Mouse (Mus musculus) E14TG2a.4 (cell line): ENCODE measurements around the gene Itgb3.

Experiments used
- H3K27me3 ChIP-seq: 2 replicates; pipeline ENCODE4 v1.6.1; 2014; ENCODE audit warnings: low read length, control low read depth; ENCODE audit not compliant: insufficient read depth
- H3K36me3 ChIP-seq: 2 replicates; pipeline ENCODE4 v1.6.1; 2014; ENCODE audit warnings: low read length, control low read depth; ENCODE audit not compliant: insufficient read depth
- H3K4me1 ChIP-seq: replicated peaks from 2 replicates; pipeline ENCODE4 v1.6.1; 2014; ENCODE audit warnings: low read depth, low read length, control low read depth
- H3K4me3 ChIP-seq: replicated peaks from 2 replicates; pipeline ENCODE4 v1.5.1; 2014; ENCODE audit warnings: mild to moderate bottlenecking, low read length
- H3K9me3 ChIP-seq: 2 replicates; pipeline ENCODE4 v1.6.1; 2014; ENCODE audit warnings: low read length, control low read depth
- CTCF ChIP-seq: conservative IDR thresholded peaks from 2 replicates; pipeline ENCODE4 v1.5.1; 2014; ENCODE audit warnings: low read length
- NANOG ChIP-seq: IDR thresholded peaks from 2 replicates; pipeline ENCODE4 v1.6.1; 2014; ENCODE audit warnings: borderline replicate concordance, low read length, mixed read lengths
- POU5F1 ChIP-seq: IDR thresholded peaks from 2 replicates; pipeline ENCODE4 v1.6.1; 2014; ENCODE audit warnings: low read length, borderline replicate concordance

Itgb3 gene

GRCm38 (mm10) chr11:104630185-104630835 is 22.5 kb downstream of the Itgb3 start:
- H3K36me3 ChIP-seq: no peaks in the 10 kb centered on the region
- no peaks in the 10 kb centered on the region for H3K27me3 ChIP-seq
- H3K4me3 ChIP-seq: no peak overlapping the region
- peaks cover 28% of the 10 kb centered on the region for H3K4me1 ChIP-seq
- no peak for TF ChIP-seq NANOG
- no peak for TF ChIP-seq POU5F1
- TF ChIP-seq CTCF: no peak
- no peaks in the 10 kb centered on the region for H3K9me3 ChIP-seq

- Histone ChIP-seq H3K4me3 (no peak overlapping the region), H3K9me3 (no peaks in the 10 kb centered on the region), H3K36me3 (no peaks in the 10 kb centered on the region), H3K27me3 (no peaks in the 10 kb centered on the region), H3K4me1 (peaks cover 18% of the 10 kb centered on the region)
- TF ChIP-seq POU5F1: no peak
- TF ChIP-seq CTCF: no peak
- no peak for TF ChIP-seq NANOG
These were observed 23.5 kb downstream of the Itgb3 start for GRCm38 (mm10) chr11:104631306-104631705.

- TF ChIP-seq CTCF: no peak
- TF ChIP-seq POU5F1: no peak
- no peak for TF ChIP-seq NANOG
- no peaks in the 10 kb centered on the region for H3K36me3 ChIP-seq
- H3K27me3 ChIP-seq: peaks cover 14% of the 10 kb centered on the region
- no peak overlapping the region for H3K4me3 ChIP-seq
- no peaks in the 10 kb centered on the region for H3K4me1 ChIP-seq
- H3K9me3 ChIP-seq: no peaks in the 10 kb centered on the region
These were observed 29.2 kb downstream of the Itgb3 start for GRCm38 (mm10) chr11:104637010-104637409.

GRCm38 (mm10) chr11:104638006-104638405 is 30.2 kb downstream of the Itgb3 start:
- Histone ChIP-seq H3K27me3 (peaks cover 18% of the 10 kb centered on the region), H3K9me3 (no peaks in the 10 kb centered on the region), H3K4me3 (no peak overlapping the region), H3K36me3 (no peaks in the 10 kb centered on the region), H3K4me1 (no peaks in the 10 kb centered on the region)
- TF ChIP-seq NANOG: no peak
- no peak for TF ChIP-seq CTCF
- TF ChIP-seq POU5F1: no peak

GRCm38 (mm10) chr11:104638906-104639305 is 31.1 kb downstream of the Itgb3 start:
- H3K27me3 ChIP-seq: peaks cover 27% of the 10 kb centered on the region
- no peak overlapping the region for H3K4me3 ChIP-seq
- H3K9me3 ChIP-seq: no peaks in the 10 kb centered on the region
- TF ChIP-seq POU5F1 (no peak), NANOG (no peak), CTCF (no peak)
- H3K36me3 ChIP-seq: no peaks in the 10 kb centered on the region
- peaks cover 6% of the 10 kb centered on the region for H3K4me1 ChIP-seq

- no peaks in the 10 kb centered on the region for H3K9me3 ChIP-seq
- H3K4me3 ChIP-seq: no peak overlapping the region
- no peaks in the 10 kb centered on the region for H3K36me3 ChIP-seq
- peaks cover 29% of the 10 kb centered on the region for H3K27me3 ChIP-seq
- TF ChIP-seq NANOG: no peak
- no peak for TF ChIP-seq POU5F1
- TF ChIP-seq CTCF: no peak
- H3K4me1 ChIP-seq: peaks cover 7% of the 10 kb centered on the region
These were observed 31.8 kb downstream of the Itgb3 start for GRCm38 (mm10) chr11:104639634-104640033.

GRCm38 (mm10) chr11:104640894-104641293 is 33.1 kb downstream of the Itgb3 start:
- TF ChIP-seq CTCF (no peak), NANOG (no peak), POU5F1 (no peak)
- Histone ChIP-seq H3K36me3 (no peaks in the 10 kb centered on the region), H3K4me1 (peaks cover 7% of the 10 kb centered on the region), H3K4me3 (no peak overlapping the region), H3K9me3 (no peaks in the 10 kb centered on the region), H3K27me3 (peaks cover 34% of the 10 kb centered on the region)

- TF ChIP-seq NANOG (no peak), POU5F1 (no peak), CTCF (no peak)
- no peaks in the 10 kb centered on the region for H3K36me3 ChIP-seq
- peaks cover 30% of the 10 kb centered on the region for H3K27me3 ChIP-seq
- peaks cover 23% of the 10 kb centered on the region for H3K4me1 ChIP-seq
- no peaks in the 10 kb centered on the region for H3K9me3 ChIP-seq
- peak overlapping the region; percentile 62; the same call in 1 of the 2 replicates for H3K4me3 ChIP-seq
These were observed 35.4 kb downstream of the Itgb3 start for GRCm38 (mm10) chr11:104643236-104643635.

- H3K4me1 ChIP-seq: peaks cover 27% of the 10 kb centered on the region
- H3K9me3 ChIP-seq: no peaks in the 10 kb centered on the region
- no peaks in the 10 kb centered on the region for H3K36me3 ChIP-seq
- TF ChIP-seq CTCF (no peak), POU5F1 (no peak), NANOG (no peak)
- H3K27me3 ChIP-seq: peaks cover 24% of the 10 kb centered on the region
- H3K4me3 ChIP-seq: no peak overlapping the region
These were observed 37.6 kb downstream of the Itgb3 start for GRCm38 (mm10) chr11:104645402-104645801.
